Mouse (Mus musculus): Measurements from ENCODE around the gene BC107364. TPM values are rescaled to one million over a fixed set of nuclear protein-coding genes. Genes with fewer than 3 reads are reported as not detected.
A peak's percentile ranks its signal among the peaks of the same experiment; 100 is the strongest.
"Not testable (repeated sequence)": the region's sequence is repeated elsewhere in the genome, so short reads cannot be mapped to it uniquely, and the experiment has no call there.

BC107364 gene
- polyA plus RNA-seq (2015; fragmentation: Nextera tagmentation; extraction: Ambion mirVana) = not detected in 2 replicates

DNA sequence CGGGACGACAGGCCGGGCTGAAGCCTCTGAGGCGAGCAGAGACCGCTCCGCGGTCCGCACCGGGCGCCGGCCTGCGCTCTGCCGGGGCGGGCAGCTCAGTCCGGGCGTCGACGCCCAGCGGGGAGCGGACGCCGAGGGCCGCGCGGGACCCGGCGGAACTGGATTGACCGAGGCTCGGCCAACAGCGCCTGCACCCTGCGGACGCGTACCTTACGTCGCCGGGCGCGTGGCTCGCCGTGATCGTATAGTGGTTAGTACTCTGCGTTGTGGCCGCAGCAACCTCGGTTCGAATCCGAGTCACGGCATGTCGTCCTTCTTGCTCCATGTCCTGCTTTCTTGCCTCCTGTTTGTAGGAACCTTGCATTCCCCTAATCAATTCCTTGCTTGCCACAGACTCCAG, at the start of gene BC107364:
Gene BC107364 (minus strand): TSS at position 45 of the 400 bp plus-strand sequence.
- not testable (repeated sequence) for H3K4me3 ChIP-seq; H3K9ac ChIP-seq; H3K36me3 ChIP-seq; H3K4me2 ChIP-seq; H3K4me1 ChIP-seq (replicated peaks); H3K27ac ChIP-seq (replicated peaks); H3K9me3 ChIP-seq
- 0 out of 2 replicates have a peak, but pooled peaks have one; percentile 17 for ATAC-seq (ENCODE audit: low read depth)
- peaks cover 15% of the 10 kb centered on the region for H3K27me3 ChIP-seq
- no CpG with 5 or more reads among the region's 48 CpGs for WGBS

DNA sequence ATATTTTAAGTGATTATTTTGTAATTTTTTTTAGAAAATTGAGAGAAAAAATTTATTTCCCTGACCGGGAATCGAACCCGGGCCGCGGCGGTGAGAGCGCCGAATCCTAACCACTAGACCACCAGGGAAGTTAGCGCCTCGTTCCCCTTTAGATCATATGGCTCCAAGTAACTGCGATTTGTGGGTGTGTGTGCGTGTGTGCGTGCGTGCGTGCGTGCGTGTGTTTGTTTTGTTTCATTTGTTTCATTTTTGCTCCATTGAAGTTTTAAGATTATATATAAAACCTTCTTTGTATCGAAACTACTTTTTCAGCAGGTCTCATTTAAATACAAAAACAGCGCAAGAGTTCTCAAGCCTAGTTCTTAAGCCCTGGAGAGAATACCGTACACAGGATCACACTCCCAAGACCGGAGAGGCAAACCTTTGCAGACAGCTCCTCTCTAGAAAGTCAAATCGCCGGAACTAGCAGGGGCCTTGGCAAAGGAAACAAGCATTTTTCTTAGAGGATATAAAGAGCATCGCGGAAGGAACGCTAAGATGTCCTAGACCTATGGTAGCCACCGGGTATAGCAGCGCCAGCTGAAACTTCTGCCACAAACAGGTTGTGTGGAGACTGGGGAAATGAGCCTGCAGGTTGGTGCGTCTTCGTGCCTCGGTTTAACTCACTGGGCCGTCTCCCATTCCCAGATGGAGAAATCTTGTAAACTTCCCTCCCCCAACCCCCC, 49.4 kb upstream of the BC107364 start:
- peaks cover 18% of the 10 kb centered on the region for H3K4me1 ChIP-seq (replicated peaks)
- H3K4me2 ChIP-seq = peak overlapping the region; percentile 99
- H3K4me3 ChIP-seq = peak overlapping the region; percentile 70
- peak; percentile 81 for ATAC-seq (ENCODE audit: low read depth)
- peak overlapping the region; percentile 54; the same call in 1 of the 2 replicates for H3K27ac ChIP-seq (replicated peaks)
- peak overlapping the region; percentile 70 for H3K9ac ChIP-seq
- no peaks in the 10 kb centered on the region for H3K9me3 ChIP-seq
- no peaks in the 10 kb centered on the region for H3K36me3 ChIP-seq
- no peaks in the 10 kb centered on the region for H3K27me3 ChIP-seq
- WGBS = under 1% methylated on average over 32 of the region's 32 CpGs

- peak overlapping the region; percentile 88 for H3K27ac ChIP-seq (replicated peaks)
- no peaks in the 10 kb centered on the region for H3K9me3 ChIP-seq
- H3K9ac ChIP-seq = peak overlapping the region; percentile 78
- H3K27me3 ChIP-seq = no peaks in the 10 kb centered on the region
- WGBS = 0% methylated on average over 19 of the region's 19 CpGs
- H3K4me3 ChIP-seq = peak overlapping the region; percentile 70
- H3K36me3 ChIP-seq = no peaks in the 10 kb centered on the region
- H3K4me1 ChIP-seq (replicated peaks) = peaks cover 18% of the 10 kb centered on the region
- peak; percentile 85 for ATAC-seq (ENCODE audit: low read depth)
- peak overlapping the region; percentile 99 for H3K4me2 ChIP-seq
Observed at GRCm38 (mm10) chr3:96500691-96501265, 48.7 kb upstream of the BC107364 start.

DNA sequence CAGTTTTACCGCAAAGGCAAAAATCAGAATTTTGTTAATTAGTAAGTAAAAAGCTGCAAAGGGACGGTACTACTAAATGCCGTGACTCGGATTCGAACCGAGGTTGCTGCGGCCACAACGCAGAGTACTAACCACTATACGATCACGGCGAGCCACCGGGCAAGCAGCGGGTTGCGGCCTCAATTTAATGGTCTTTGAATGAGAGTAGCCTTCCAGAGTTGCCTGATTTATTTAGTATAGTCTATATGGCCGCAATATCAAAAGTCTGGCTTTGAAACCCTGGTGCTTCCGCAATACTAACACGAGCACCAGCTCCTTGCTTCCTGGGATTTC, 48.1 kb upstream of the BC107364 start:
- Histone ChIP-seq H3K27ac (replicated peaks) (peak overlapping the region; percentile 88), H3K4me2 (peak overlapping the region; percentile 99), H3K36me3 (no peaks in the 10 kb centered on the region), H3K9ac (peak overlapping the region; percentile 78), H3K27me3 (no peaks in the 10 kb centered on the region), H3K4me1 (replicated peaks) (peaks cover 18% of the 10 kb centered on the region), H3K4me3 (peak overlapping the region; percentile 70), H3K9me3 (no peaks in the 10 kb centered on the region)
- peak; percentile 87 for ATAC-seq (ENCODE audit: low read depth)
- WGBS = under 1% methylated on average over 17 of the region's 17 CpGs

DNA sequence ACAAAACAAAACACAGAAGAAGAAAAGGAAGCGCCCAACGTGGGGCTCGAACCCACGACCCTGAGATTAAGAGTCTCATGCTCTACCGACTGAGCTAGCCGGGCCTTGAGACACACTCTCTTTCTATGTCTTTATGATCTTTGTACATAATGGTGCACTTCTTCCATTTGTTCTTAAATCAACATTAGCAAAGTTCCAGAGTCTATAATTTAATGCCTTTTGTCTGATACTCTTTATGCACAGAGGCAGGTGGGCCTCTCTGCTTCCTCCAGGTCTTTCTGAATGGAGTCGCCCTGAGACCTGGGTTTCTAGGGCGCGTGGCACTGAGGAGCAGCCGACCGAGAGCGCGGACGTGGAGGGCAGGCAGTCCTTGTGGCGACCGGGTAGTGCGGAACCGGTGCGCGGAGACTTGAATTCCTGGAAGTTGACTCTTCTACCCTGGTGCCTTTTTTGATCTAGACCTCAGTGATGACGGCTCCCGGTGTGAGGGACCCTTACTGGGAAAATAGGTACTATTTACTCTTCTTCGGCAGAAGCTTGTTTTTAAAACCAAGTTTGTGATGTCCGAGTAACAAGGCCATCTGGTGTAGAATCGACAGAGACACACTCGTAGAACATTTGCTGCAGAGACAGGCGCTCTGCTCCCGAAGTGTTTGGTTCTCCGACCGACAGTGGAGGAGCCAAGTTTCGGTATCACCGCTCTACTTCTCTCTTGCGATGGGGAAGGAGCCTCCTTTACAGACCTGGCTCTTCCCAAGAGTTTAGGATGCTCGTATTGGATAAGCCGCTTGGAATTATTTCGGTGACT, 47.6 kb upstream of the BC107364 start:
- peak overlapping the region; percentile 78 for H3K27ac ChIP-seq (replicated peaks)
- H3K4me2 ChIP-seq = peak overlapping the region; percentile 99
- peak overlapping the region; percentile 70 for H3K4me3 ChIP-seq
- peak; percentile 51 for ATAC-seq (ENCODE audit: low read depth)
- H3K4me1 ChIP-seq (replicated peaks) = peaks cover 18% of the 10 kb centered on the region
- H3K27me3 ChIP-seq = no peaks in the 10 kb centered on the region
- no peaks in the 10 kb centered on the region for H3K9me3 ChIP-seq
- H3K36me3 ChIP-seq = no peaks in the 10 kb centered on the region
- peak overlapping the region; percentile 76 for H3K9ac ChIP-seq
- under 1% methylated on average over 36 of the region's 36 CpGs for WGBS

DNA sequence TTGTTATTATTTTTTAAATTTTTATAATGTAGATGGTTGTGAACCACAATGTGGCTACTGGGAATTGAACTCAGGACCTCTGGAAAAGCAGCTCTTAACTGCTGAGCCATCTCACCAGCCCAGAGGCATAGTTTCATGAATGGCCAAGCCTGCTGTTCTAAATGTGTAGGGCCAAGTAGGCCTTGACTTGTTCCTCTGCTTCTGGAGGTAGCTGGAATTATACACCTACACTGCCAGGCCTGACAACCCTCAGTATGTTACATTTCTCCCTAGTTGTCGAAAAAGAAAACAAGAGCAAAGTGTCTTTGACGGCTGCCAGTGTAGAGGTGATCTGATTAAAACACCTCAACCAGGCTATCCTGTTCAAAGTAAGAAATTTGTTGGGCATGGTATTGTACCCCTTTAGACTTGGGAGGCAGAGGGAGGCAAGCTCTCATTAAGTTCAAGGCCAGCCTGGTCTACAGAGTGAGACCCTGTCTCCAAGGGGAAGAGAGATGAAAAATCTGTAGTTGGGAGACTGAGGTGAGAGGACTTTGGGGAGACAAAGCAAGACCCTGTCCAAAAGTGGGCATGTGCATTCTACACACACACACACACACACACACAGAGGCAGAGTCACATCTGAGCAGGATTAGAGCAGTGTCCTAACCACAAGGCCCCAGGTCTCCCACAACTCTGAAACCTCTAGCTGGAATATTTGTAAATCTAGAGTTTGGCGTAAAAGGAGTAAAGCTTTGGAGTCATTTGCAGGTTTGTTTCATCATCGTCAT, 46.6 kb upstream of the BC107364 start:
- Histone ChIP-seq H3K4me1 (replicated peaks) (peaks cover 18% of the 10 kb centered on the region), H3K4me2 (peak overlapping the region; percentile 99; the same call in 1 of the 2 replicates), H3K36me3 (no peaks in the 10 kb centered on the region), H3K9me3 (no peaks in the 10 kb centered on the region), H3K4me3 (peak overlapping the region; percentile 70), H3K27ac (replicated peaks) (no peak overlapping the region), H3K27me3 (no peaks in the 10 kb centered on the region), H3K9ac (no peak overlapping the region)
- 84% methylated on average over 4 of the region's 4 CpGs for WGBS
- ATAC-seq (ENCODE audit: low read depth) = no peak

DNA sequence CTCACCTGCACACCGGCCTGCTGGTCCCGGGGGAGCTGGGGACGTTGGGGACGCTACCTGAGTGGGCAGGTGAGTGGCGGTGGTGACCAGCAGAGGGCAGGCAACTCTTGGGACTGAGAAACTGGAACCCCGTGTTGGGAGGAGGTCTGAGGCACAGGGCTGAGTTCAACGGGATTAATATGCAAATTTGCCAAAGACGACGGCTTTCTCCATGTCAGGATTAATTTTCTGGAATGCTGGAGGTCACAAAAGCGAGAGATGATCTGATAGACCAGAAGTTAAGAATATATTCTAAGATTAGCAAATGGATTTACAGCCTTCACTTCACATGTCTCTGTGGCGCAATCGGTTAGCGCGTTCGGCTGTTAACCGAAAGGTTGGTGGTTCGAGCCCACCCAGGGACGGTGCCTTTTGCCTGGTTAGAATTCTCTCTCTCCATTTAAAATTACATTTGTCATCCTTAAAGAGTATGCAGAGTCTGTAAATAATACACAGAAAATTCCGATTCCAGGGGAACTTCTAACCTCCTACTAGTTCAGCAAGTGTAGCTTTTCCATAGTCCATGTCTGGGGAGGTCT, 45.4 kb upstream of the BC107364 start:
- H3K4me1 ChIP-seq (replicated peaks) = peaks cover 10% of the 10 kb centered on the region
- H3K9me3 ChIP-seq = no peaks in the 10 kb centered on the region
- no peak overlapping the region for H3K27ac ChIP-seq (replicated peaks)
- no peak for ATAC-seq (ENCODE audit: low read depth)
- H3K4me2 ChIP-seq = peak overlapping the region; percentile 82
- H3K4me3 ChIP-seq = peak overlapping the region; percentile 48
- H3K36me3 ChIP-seq = no peaks in the 10 kb centered on the region
- H3K9ac ChIP-seq = peak overlapping the region; percentile 64
- H3K27me3 ChIP-seq = no peaks in the 10 kb centered on the region
- under 1% methylated on average over 19 of the region's 19 CpGs for WGBS

- H3K27me3 ChIP-seq; H3K36me3 ChIP-seq; H3K9me3 ChIP-seq; H3K4me1 ChIP-seq (replicated peaks); ATAC-seq (ENCODE audit: low read depth); H3K27ac ChIP-seq (replicated peaks): not testable (repeated sequence)
- WGBS = 13% methylated on average over 14 of the region's 14 CpGs
- H3K4me2 ChIP-seq = peak overlapping the region; percentile 82
- peak overlapping the region; percentile 48 for H3K4me3 ChIP-seq
- peak overlapping the region; percentile 64; the same call in 1 of the 2 replicates for H3K9ac ChIP-seq
Observed at GRCm38 (mm10) chr3:96496620-96497275, 44.6 kb upstream of the BC107364 start.

GRCm38 (mm10) chr3:96496216-96496615, 44.1 kb upstream of the BC107364 start:
- no peaks in the 10 kb centered on the region for H3K9me3 ChIP-seq
- 47% methylated on average over 7 of the region's 7 CpGs for WGBS
- no peak for ATAC-seq (ENCODE audit: low read depth)
- no peaks in the 10 kb centered on the region for H3K27me3 ChIP-seq
- H3K9ac ChIP-seq = no peak overlapping the region
- H3K36me3 ChIP-seq = no peaks in the 10 kb centered on the region
- 0 out of 2 replicates have a peak overlapping the region, but pooled peaks have one; percentile 82 for H3K4me2 ChIP-seq
- no peak overlapping the region for H3K27ac ChIP-seq (replicated peaks)
- no peak overlapping the region for H3K4me3 ChIP-seq
- peaks cover 4% of the 10 kb centered on the region for H3K4me1 ChIP-seq (replicated peaks)

DNA sequence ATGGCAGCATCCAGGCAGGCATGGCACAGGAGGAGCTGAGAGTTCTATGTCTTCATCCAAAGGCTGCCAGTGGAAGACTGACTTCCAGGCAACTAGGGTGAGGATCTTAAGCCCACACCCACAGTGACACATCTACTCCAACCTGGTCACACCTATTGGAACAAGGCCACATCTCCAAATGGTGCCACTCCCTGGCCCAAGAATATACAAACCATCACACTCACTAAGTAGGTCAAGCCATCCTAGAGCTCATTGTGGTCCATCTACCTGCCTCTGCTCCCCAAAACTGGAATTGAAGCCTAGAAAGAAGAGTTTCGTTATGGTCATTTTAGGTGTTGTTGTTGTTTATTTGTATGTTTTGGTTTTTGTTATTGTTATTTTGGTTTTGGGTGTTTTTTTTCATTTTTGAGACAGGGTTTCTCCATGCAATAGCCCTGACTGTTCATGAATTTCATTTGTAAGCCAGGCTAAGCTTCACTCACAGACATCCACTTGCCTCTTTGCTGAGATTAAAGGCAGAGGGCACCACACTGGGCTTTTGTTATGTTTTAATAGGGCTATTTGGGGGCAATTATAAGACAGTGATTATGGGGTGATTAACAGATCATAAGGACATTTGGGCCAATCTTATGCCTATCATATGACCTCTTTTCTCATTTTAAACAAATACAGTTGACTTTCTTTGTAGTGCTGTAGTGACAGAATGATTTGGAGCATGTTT, 43.5 kb upstream of the BC107364 start:
- ATAC-seq (ENCODE audit: low read depth) = no peak
- H3K27ac ChIP-seq (replicated peaks) = no peak overlapping the region
- H3K27me3 ChIP-seq = no peaks in the 10 kb centered on the region
- no peak overlapping the region for H3K4me3 ChIP-seq
- no peaks in the 10 kb centered on the region for H3K9me3 ChIP-seq
- H3K4me2 ChIP-seq = no peak overlapping the region
- peaks cover 4% of the 10 kb centered on the region for H3K4me1 ChIP-seq (replicated peaks)
- WGBS = 94% methylated on average over 1 of the region's 1 CpGs
- no peaks in the 10 kb centered on the region for H3K36me3 ChIP-seq
- H3K9ac ChIP-seq = no peak overlapping the region
